Mouse (Mus musculus): ENCODE data around the gene Nxpe4. TPM values are rescaled to one million over a fixed set of nuclear protein-coding genes. Genes with fewer than 3 reads are reported as not detected.
"Not testable (repeated sequence)": the region's sequence is repeated elsewhere in the genome, so short reads cannot be mapped to it uniquely, and the experiment has no call there.

Gene Nxpe4
- total RNA-seq, 2 experiments from 2014 or later: 3.0 to 3.1 TPM

- no peak overlapping the region for H3K27ac ChIP-seq
- H3K4me3 ChIP-seq: no peak overlapping the region
- intact Hi-C loops (cut with DNase I): no loop called here
- peak; percentile 22 for DNase-seq
- no peak for TF ChIP-seq CTCF (IDR thresholded peaks at IDR 0.05)
These were observed 245.9 kb downstream of the Nxpe4 start for GRCm38 (mm10) chr9:48407549-48408327.

GRCm38 (mm10) chr9:48410217-48411035 lies 248.6 kb downstream of the Nxpe4 start:
- Histone ChIP-seq H3K27ac (no peak overlapping the region), H3K4me3 (no peak overlapping the region)
- intact Hi-C loops (cut with DNase I): no loop called here
- no peak for DNase-seq
- no peak for TF ChIP-seq CTCF (IDR thresholded peaks at IDR 0.05)

GRCm38 (mm10) chr9:48413591-48413990 lies 251.8 kb downstream of the Nxpe4 start:
- Histone ChIP-seq H3K27ac (no peak overlapping the region), H3K4me3 (no peak overlapping the region)
- intact Hi-C loops (cut with DNase I): no loop called here
- DNase-seq: no peak
- TF ChIP-seq CTCF (IDR thresholded peaks at IDR 0.05): no peak

GRCm38 (mm10) chr9:48417366-48417765 lies 255.5 kb downstream of the Nxpe4 start:
- DNase-seq; H3K4me3 ChIP-seq; intact Hi-C loops (cut with DNase I); H3K27ac ChIP-seq: not testable (repeated sequence)

GRCm38 (mm10) chr9:48417994-48418393 lies 256.2 kb downstream of the Nxpe4 start:
- no peak for TF ChIP-seq CTCF (IDR thresholded peaks at IDR 0.05)
- no peak for DNase-seq
- Histone ChIP-seq H3K4me3 (no peak overlapping the region), H3K27ac (no peak overlapping the region)
- intact Hi-C loops (cut with DNase I): no loop called here

- intact Hi-C loops (cut with DNase I): no loop called here
- H3K27ac ChIP-seq: no peak overlapping the region
- no peak for TF ChIP-seq CTCF (IDR thresholded peaks at IDR 0.05)
- no peak overlapping the region for H3K4me3 ChIP-seq
- DNase-seq: no peak
These were observed 256.6 kb downstream of the Nxpe4 start for GRCm38 (mm10) chr9:48418397-48418796.

- no peak overlapping the region for H3K4me3 ChIP-seq
- H3K27ac ChIP-seq: no peak overlapping the region
- intact Hi-C loops (cut with DNase I): no loop called here
- DNase-seq: no peak
- TF ChIP-seq CTCF (IDR thresholded peaks at IDR 0.05): no peak
These were observed 257.0 kb downstream of the Nxpe4 start for GRCm38 (mm10) chr9:48418829-48419228.

GRCm38 (mm10) chr9:48420437-48420836 lies 258.6 kb downstream of the Nxpe4 start:
- no peak overlapping the region for H3K4me3 ChIP-seq
- intact Hi-C loops (cut with DNase I): no loop called here
- no peak for TF ChIP-seq CTCF (IDR thresholded peaks at IDR 0.05)
- DNase-seq: no peak
- no peak overlapping the region for H3K27ac ChIP-seq

GRCm38 (mm10) chr9:48421029-48421428 lies 259.2 kb downstream of the Nxpe4 start:
- DNase-seq: no peak

GRCm38 (mm10) chr9:48421561-48421960 lies 259.7 kb downstream of the Nxpe4 start:
- no peak overlapping the region for H3K27ac ChIP-seq
- intact Hi-C loops (cut with DNase I): no loop called here
- no peak for DNase-seq
- H3K4me3 ChIP-seq: no peak overlapping the region
- TF ChIP-seq CTCF (IDR thresholded peaks at IDR 0.05): no peak

More at GRCm38 (mm10) chr9:48421029-48421428, 259.2 kb downstream of the Nxpe4 start:
- H3K4me3 ChIP-seq: no peak overlapping the region
- intact Hi-C loops (cut with DNase I): no loop called here
- H3K27ac ChIP-seq: no peak overlapping the region
- no peak for TF ChIP-seq CTCF (IDR thresholded peaks at IDR 0.05)

GRCm38 (mm10) chr9:48422382-48422781 lies 260.6 kb downstream of the Nxpe4 start:
- TF ChIP-seq CTCF (IDR thresholded peaks at IDR 0.05): no peak
- Histone ChIP-seq H3K27ac (no peak overlapping the region), H3K4me3 (peak overlapping the region; percentile 28)
- intact Hi-C loops (cut with DNase I): no loop called here
- no peak for DNase-seq

GRCm38 (mm10) chr9:48423256-48423655 lies 261.4 kb downstream of the Nxpe4 start:
- intact Hi-C loops (cut with DNase I): no loop called here
- TF ChIP-seq CTCF (IDR thresholded peaks at IDR 0.05): no peak
- Histone ChIP-seq H3K27ac (no peak overlapping the region), H3K4me3 (no peak overlapping the region)
- no peak for DNase-seq

GRCm38 (mm10) chr9:48427176-48427575 lies 265.4 kb downstream of the Nxpe4 start:
- Histone ChIP-seq H3K27ac (no peak overlapping the region), H3K4me3 (no peak overlapping the region)
- intact Hi-C loops (cut with DNase I): no loop called here
- DNase-seq: no peak
- TF ChIP-seq CTCF (IDR thresholded peaks at IDR 0.05): no peak
